ENCODE assay signal across 15 mouse cellular contexts in genomic region chr14:101430536-101430935, GRCm38 (mm10).
DNase-seq lines count a peak whose midpoint lies in the region; ATAC-seq and TF ChIP-seq lines count a peak whose summit lies in the region.
"Had no signal": no experiment of that assay in that cellular context is flagged by ENCODE, and none has a peak within 500 bp of the region (broad histone marks: within the 10 kb centered on the region; RNA-seq: fewer than 3 reads in every experiment).

No protein-coding gene starts in this region.

- no peaks in the 10 kb centered on the region; the same call in none of the 2 replicates for H3K4me1 ChIP-seq in forebrain, embryonic 14.5 days (ENCODE audit: control insufficient read depth, insufficient read depth, low read length)
- H3K4me1 ChIP-seq in forebrain, embryonic 10.5 days: no peaks in the 10 kb centered on the region
- H3K4me1 ChIP-seq in forebrain, postnatal 0 days (ENCODE audit: insufficient read depth): 0 out of 2 replicates have a peak, but pooled peaks cover 2% of the 10 kb centered on the region

- H3K4me3 ChIP-seq in forebrain, embryonic 14.5 days (ENCODE audit: low read depth, low read length): no peak overlapping the region
- H3K4me3 ChIP-seq in forebrain, embryonic 10.5 days: no peak overlapping the region
- no peak overlapping the region for H3K4me3 ChIP-seq in forebrain, postnatal 0 days (ENCODE audit: low read depth, low read length)
- H3K4me3 ChIP-seq: heart, adult 2 months; midbrain, embryonic 13.5 days had no signal

- H3K27me3 ChIP-seq in forebrain, embryonic 14.5 days (replicated peaks; ENCODE audit: control insufficient read depth, insufficient read depth, low read length): no peaks in the 10 kb centered on the region
- no peaks in the 10 kb centered on the region for H3K27me3 ChIP-seq in forebrain, embryonic 10.5 days (ENCODE audit: poor library complexity, severe bottlenecking)
- no peaks in the 10 kb centered on the region for H3K27me3 ChIP-seq in forebrain, postnatal 0 days (ENCODE audit: insufficient read depth, low read length)
- H3K27me3 ChIP-seq: midbrain, embryonic 13.5 days had no signal

- no peaks in the 10 kb centered on the region for H3K9me3 ChIP-seq in forebrain, embryonic 14.5 days (replicated peaks; ENCODE audit: control insufficient read depth, low read length)
- H3K9me3 ChIP-seq in forebrain, embryonic 10.5 days: no peaks in the 10 kb centered on the region
- H3K9me3 ChIP-seq in forebrain, postnatal 0 days (ENCODE audit: low read length): no peaks in the 10 kb centered on the region
- H3K9me3 ChIP-seq: midbrain, embryonic 13.5 days had no signal

- peak; percentile 83 for DNase-seq in forebrain, embryonic 14.5 days (ENCODE audit: low spot score)
- DNase-seq in forebrain, embryonic 10.5 days (ENCODE audit: extremely low spot score, low spot score): no peak
- peak; percentile 3 for DNase-seq in layer of hippocampus, adult 18-20 months (ENCODE audit: low spot score in 2 of 2)
- no peak for DNase-seq in layer of hippocampus, postnatal 25 days (ENCODE audit: extremely low spot score in 1 of 2, low spot score in 1 of 2)
- DNase-seq in forebrain, postnatal 0 days: peak; percentile 63
- peak; percentile 19 for DNase-seq in right cerebral cortex, adult 18-20 months
- DNase-seq in liver: no peak
- DNase-seq in ovary, postnatal 14 days (ENCODE audit: low spot score): no peak
- DNase-seq: adrenal gland, adult 2 months; heart, adult 2 months; kidney, adult 11 months; kidney, postnatal 25 days; lung, postnatal 36 days; retina, postnatal 1 day had no signal

- no peak overlapping the region for H3K27ac ChIP-seq in forebrain, embryonic 14.5 days (ENCODE audit: low read depth, low read length)
- H3K27ac ChIP-seq in forebrain, embryonic 10.5 days: no peak overlapping the region
- no peak overlapping the region for H3K27ac ChIP-seq in forebrain, postnatal 0 days (ENCODE audit: low read depth, low read length)
- H3K27ac ChIP-seq: heart, adult 2 months; midbrain, embryonic 13.5 days had no signal

- no peak overlapping the region for H3K9ac ChIP-seq in forebrain, embryonic 14.5 days (ENCODE audit: low read length)
- no peak overlapping the region for H3K9ac ChIP-seq in forebrain, postnatal 0 days
- H3K9ac ChIP-seq: midbrain, embryonic 13.5 days had no signal

- WGBS in forebrain, embryonic 14.5 days: 66% methylated on average over 5 of the region's 5 CpGs
- WGBS in forebrain, embryonic 10.5 days: 92% methylated on average over 5 of the region's 5 CpGs
- WGBS in forebrain, postnatal 0 days: 46% methylated on average over 5 of the region's 5 CpGs

- no peaks in the 10 kb centered on the region for H3K36me3 ChIP-seq in forebrain, embryonic 14.5 days (ENCODE audit: control insufficient read depth, insufficient read depth, low read length)
- no peaks in the 10 kb centered on the region for H3K36me3 ChIP-seq in forebrain, embryonic 10.5 days (replicated peaks)
- no peaks in the 10 kb centered on the region for H3K36me3 ChIP-seq in forebrain, postnatal 0 days (ENCODE audit: insufficient read depth)
- H3K36me3 ChIP-seq: midbrain, embryonic 13.5 days had no signal

- TF ChIP-seq CTCF in forebrain, postnatal 0 days (IDR thresholded peaks at IDR 0.05; ENCODE audit: low read depth): no peak

- H3K4me2 ChIP-seq in forebrain, embryonic 14.5 days (ENCODE audit: low read length): no peak overlapping the region
- peak overlapping the region; percentile 5; the same call in 1 of the 2 replicates for H3K4me2 ChIP-seq in forebrain, postnatal 0 days (ENCODE audit: low read depth)
- H3K4me2 ChIP-seq: midbrain, embryonic 13.5 days had no signal

- peak; percentile 82 for ATAC-seq in forebrain, embryonic 14.5 days
- ATAC-seq in forebrain, postnatal 0 days: peak; percentile 85
- ATAC-seq: midbrain, embryonic 13.5 days had no signal

Comparison
In these comparisons a context has a peak if more than half of its experiments do, and no peak if none do; other contexts are left out.
1. DNase-seq: peak in forebrain, embryonic 14.5 days (single experiment), layer of hippocampus, adult 18-20 months (2 of 2), forebrain, postnatal 0 days (single experiment) and right cerebral cortex, adult 18-20 months (single experiment); none in forebrain, embryonic 10.5 days (single experiment), layer of hippocampus, postnatal 25 days (0 of 2), liver (single experiment) and ovary, postnatal 14 days (single experiment).